Mouse (Mus musculus) forebrain, embryonic 16.5 days (tissue): ENCODE data around the gene Smarca1. TPM values are rescaled to one million over a fixed set of nuclear protein-coding genes. Genes with fewer than 3 reads are reported as not detected.
A peak's percentile ranks its signal among the peaks of the same experiment; 100 is the strongest.

Source experiments
- ATAC-seq: fragments of 200-750 bp; cut with Nextera tagmentation; 2 replicates; pipeline ENCODE4 v1.8.0; 2017; ENCODE audit warnings: mild to moderate bottlenecking, moderate library complexity
- H3K27ac ChIP-seq: fragments of 300-500 bp; sonication (generic); 2 replicates; pipeline ENCODE4 v1.5.1; 2014; ENCODE audit warnings: low read length, control low read depth
- H3K27me3 ChIP-seq: fragments of 300-500 bp; sonication (generic); replicated peaks from 2 replicates; pipeline ENCODE4 v1.6.1; 2014; ENCODE audit warnings: low read length; ENCODE audit not compliant: control insufficient read depth, insufficient read depth
- H3K36me3 ChIP-seq: fragments of 300-500 bp; sonication (generic); 2 replicates; pipeline ENCODE4 v1.6.1; 2014; ENCODE audit not compliant: control insufficient read depth, insufficient read depth
- H3K4me1 ChIP-seq: fragments of 300-500 bp; sonication (generic); replicated peaks from 2 replicates; pipeline ENCODE4 v1.6.1; 2014; ENCODE audit warnings: low read length; ENCODE audit not compliant: control insufficient read depth, insufficient read depth
- H3K4me2 ChIP-seq: fragments of 300-500 bp; sonication (generic); 2 replicates; pipeline ENCODE4 v1.6.1; 2014; ENCODE audit warnings: mild to moderate bottlenecking, low read length, control low read depth
- H3K4me3 ChIP-seq: fragments of 300-500 bp; sonication (generic); replicated peaks from 2 replicates; pipeline ENCODE4 v1.5.1; 2014; ENCODE audit warnings: mild to moderate bottlenecking, low read length, control low read depth
- H3K9ac ChIP-seq: fragments of 300-500 bp; sonication (generic); replicated peaks from 2 replicates; pipeline ENCODE4 v1.6.1; 2014; ENCODE audit warnings: low read depth, low read length, control low read depth
- H3K9me3 ChIP-seq: fragments of 300-500 bp; sonication (generic); 2 replicates; pipeline ENCODE4 v1.6.1; 2016; ENCODE audit warnings: low read length; ENCODE audit not compliant: control insufficient read depth
- WGBS: fragments of 180-500 bp; shearing (Covaris S2); extraction: QIAGEN DNeasy Blood & Tissue Kit; methylation state at CpG from one replicate; pipeline ENCODE4 v1.1.7; 2014; 5-methylcytosine and 5-hydroxymethylcytosine counted together
- polyA plus RNA-seq: library from polyadenylated mRNA; unstranded; fragments of >200 nt; fragmentation: Nextera tagmentation; extraction: Ambion mirVana; gene quantifications from 2 replicates; pipeline ENCODE4 v1.2.1, GENCODE M21; 2015

Smarca1 gene
- 31.1 and 35.8 TPM in 2 replicates for polyA plus RNA-seq

GRCm38 (mm10) chrX:47892431-47893024, at the start of gene Smarca1:
Gene Smarca1 (minus strand): TSS chrX:47892974.
- peak within 1 kb of the TSS; percentile 64 for H3K9ac ChIP-seq
- H3K4me3 ChIP-seq = peak within 1 kb of the TSS; percentile 70
- no peaks in the 10 kb centered on the region for H3K27me3 ChIP-seq
- WGBS = 29% methylated on average over 11 of the region's 17 CpGs
- H3K4me2 ChIP-seq = peak within 1 kb of the TSS; percentile 58
- ATAC-seq = peak; percentile 69
- peak within 1 kb of the TSS; percentile 71 for H3K27ac ChIP-seq
- peaks cover 2% of the 10 kb centered on the region; the same call in 1 of the 2 replicates for H3K4me1 ChIP-seq
- H3K36me3 ChIP-seq = no peaks in the 10 kb centered on the region
- no peaks in the 10 kb centered on the region for H3K9me3 ChIP-seq

GRCm38 (mm10) chrX:47937740-47938139, 45.0 kb upstream of the Smarca1 start:
- H3K9ac ChIP-seq = no peak overlapping the region
- H3K4me2 ChIP-seq = no peak overlapping the region
- no peak overlapping the region for H3K27ac ChIP-seq
- no peaks in the 10 kb centered on the region for H3K9me3 ChIP-seq
- H3K4me3 ChIP-seq = no peak overlapping the region
- WGBS = 21% methylated on average over 2 of the region's 2 CpGs
- peak; percentile 28; the same call in 1 of the 2 replicates for ATAC-seq
- H3K27me3 ChIP-seq = no peaks in the 10 kb centered on the region
- H3K4me1 ChIP-seq = peaks cover 2% of the 10 kb centered on the region
- H3K36me3 ChIP-seq = no peaks in the 10 kb centered on the region

- no peak for ATAC-seq
- H3K36me3 ChIP-seq = no peaks in the 10 kb centered on the region
- WGBS = 33% methylated on average over 5 of the region's 5 CpGs
- H3K4me2 ChIP-seq = no peak overlapping the region
- H3K9ac ChIP-seq = no peak overlapping the region
- no peaks in the 10 kb centered on the region for H3K27me3 ChIP-seq
- no peak overlapping the region for H3K4me3 ChIP-seq
- no peak overlapping the region for H3K27ac ChIP-seq
- peaks cover 2% of the 10 kb centered on the region for H3K4me1 ChIP-seq
- H3K9me3 ChIP-seq = no peaks in the 10 kb centered on the region
Measured at GRCm38 (mm10) chrX:47936885-47937284, 44.1 kb upstream of the Smarca1 start.

GRCm38 (mm10) chrX:47934352-47934751, 41.6 kb upstream of the Smarca1 start:
- H3K27ac ChIP-seq = no peak overlapping the region
- H3K36me3 ChIP-seq = peaks cover 2% of the 10 kb centered on the region; the same call in 1 of the 2 replicates
- no peak for ATAC-seq
- no peak overlapping the region for H3K4me3 ChIP-seq
- H3K4me1 ChIP-seq = peaks cover 2% of the 10 kb centered on the region
- H3K9me3 ChIP-seq = no peaks in the 10 kb centered on the region
- WGBS = 83% methylated on average over 11 of the region's 11 CpGs
- no peak overlapping the region for H3K9ac ChIP-seq
- H3K27me3 ChIP-seq = no peaks in the 10 kb centered on the region
- no peak overlapping the region for H3K4me2 ChIP-seq

- Histone ChIP-seq H3K4me1 (no peaks in the 10 kb centered on the region), H3K9me3 (no peaks in the 10 kb centered on the region), H3K4me3 (no peak overlapping the region), H3K27me3 (no peaks in the 10 kb centered on the region), H3K9ac (no peak overlapping the region), H3K36me3 (peaks cover 2% of the 10 kb centered on the region; the same call in 1 of the 2 replicates), H3K4me2 (no peak overlapping the region), H3K27ac (no peak overlapping the region)
- WGBS = 79% methylated on average over 3 of the region's 3 CpGs
- ATAC-seq = no peak
Measured at GRCm38 (mm10) chrX:47930449-47930848, 37.7 kb upstream of the Smarca1 start.

GRCm38 (mm10) chrX:47927981-47928380, 35.2 kb upstream of the Smarca1 start:
- H3K4me3 ChIP-seq = no peak overlapping the region
- no peaks in the 10 kb centered on the region for H3K27me3 ChIP-seq
- H3K36me3 ChIP-seq = peaks cover 2% of the 10 kb centered on the region; the same call in 1 of the 2 replicates
- no peaks in the 10 kb centered on the region for H3K9me3 ChIP-seq
- H3K4me2 ChIP-seq = no peak overlapping the region
- H3K4me1 ChIP-seq = no peaks in the 10 kb centered on the region
- no peak overlapping the region for H3K27ac ChIP-seq
- no peak overlapping the region for H3K9ac ChIP-seq
- 55% methylated on average over 3 of the region's 3 CpGs for WGBS
- no peak for ATAC-seq

- H3K4me2 ChIP-seq = no peak overlapping the region
- H3K27ac ChIP-seq = no peak overlapping the region
- H3K9me3 ChIP-seq = no peaks in the 10 kb centered on the region
- no peak for ATAC-seq
- no peak overlapping the region for H3K4me3 ChIP-seq
- H3K27me3 ChIP-seq = no peaks in the 10 kb centered on the region
- no peaks in the 10 kb centered on the region for H3K4me1 ChIP-seq
- WGBS = 89% methylated on average over 5 of the region's 5 CpGs
- H3K36me3 ChIP-seq = no peaks in the 10 kb centered on the region
- no peak overlapping the region for H3K9ac ChIP-seq
Measured at GRCm38 (mm10) chrX:47920541-47920940, 27.8 kb upstream of the Smarca1 start.

GRCm38 (mm10) chrX:47916831-47917230, 24.1 kb upstream of the Smarca1 start:
- H3K4me2 ChIP-seq = no peak overlapping the region
- no peak overlapping the region for H3K4me3 ChIP-seq
- no peaks in the 10 kb centered on the region for H3K36me3 ChIP-seq
- H3K4me1 ChIP-seq = no peaks in the 10 kb centered on the region
- no peak overlapping the region for H3K9ac ChIP-seq
- ATAC-seq = no peak
- H3K27ac ChIP-seq = no peak overlapping the region
- WGBS = 65% methylated on average over 1 of the region's 1 CpGs
- no peaks in the 10 kb centered on the region for H3K9me3 ChIP-seq
- H3K27me3 ChIP-seq = no peaks in the 10 kb centered on the region

GRCm38 (mm10) chrX:47913543-47913938, 20.8 kb upstream of the Smarca1 start:
- H3K4me3 ChIP-seq = no peak overlapping the region
- no peak overlapping the region for H3K27ac ChIP-seq
- H3K9ac ChIP-seq = no peak overlapping the region
- H3K9me3 ChIP-seq = no peaks in the 10 kb centered on the region
- no peaks in the 10 kb centered on the region for H3K4me1 ChIP-seq
- 84% methylated on average over 7 of the region's 7 CpGs for WGBS
- no peak for ATAC-seq
- H3K27me3 ChIP-seq = no peaks in the 10 kb centered on the region
- no peak overlapping the region for H3K4me2 ChIP-seq
- no peaks in the 10 kb centered on the region for H3K36me3 ChIP-seq
